Mouse (Mus musculus) lung, adult 18-20 months (tissue): ENCODE measurements around the gene Mmgt2.

Source experiments
- DNase-seq, 2 experiments: peaks; one replicate each; pipeline ENCODE4 v3.0.0; 2022; ENCODE audit warnings: mixed read lengths in 2 of 2

Gene Mmgt2

GRCm38 (mm10) chr11:62706141-62706540 is 57.7 kb downstream of the Mmgt2 start:
- no peak for DNase-seq

GRCm38 (mm10) chr11:62708252-62708651 is 59.8 kb downstream of the Mmgt2 start:
- DNase-seq = no peak

GRCm38 (mm10) chr11:62710657-62711056 is 62.2 kb downstream of the Mmgt2 start:
- DNase-seq = no peak
